Mouse (Mus musculus): ENCODE data around the gene Lat2.
"Not testable (repeated sequence)": the region's sequence is repeated elsewhere in the genome, so short reads cannot be mapped to it uniquely, and the experiment has no call there.

Gene Lat2

GRCm38 (mm10) chr5:134614802-134615201 is at the start of gene Lat2:
Gene Lat2 (minus strand): TSS chr5:134615025.
- in situ Hi-C loops (cut with MseI, MboI) = no loop called here

GRCm38 (mm10) chr5:134656708-134657107 is 41.9 kb upstream of the Lat2 start:
- in situ Hi-C loops (cut with MseI, MboI) = loop anchor here in 1 of 2 experiments (10.0 kb wide), 1 partner anchor 48 kb away; no protein-coding TSS in a partner anchor

- in situ Hi-C loops (cut with MseI, MboI) = loop anchor here in 1 of 2 experiments (10.0 kb wide), 1 partner anchor 53 kb away; no protein-coding TSS in a partner anchor
These were observed 37.2 kb upstream of the Lat2 start for GRCm38 (mm10) chr5:134652015-134652414.

- in situ Hi-C loops (cut with MseI, MboI) = loop anchor here in 1 of 2 experiments (10.0 kb wide), 1 partner anchor 54 kb away; no protein-coding TSS in a partner anchor
These were observed 36.1 kb upstream of the Lat2 start for GRCm38 (mm10) chr5:134650926-134651325.

GRCm38 (mm10) chr5:134648976-134649375 is 34.2 kb upstream of the Lat2 start:
- in situ Hi-C loops (cut with MseI, MboI) = not testable (repeated sequence)

GRCm38 (mm10) chr5:134647394-134647793 is 32.6 kb upstream of the Lat2 start:
- in situ Hi-C loops (cut with MseI, MboI) = no loop called here

GRCm38 (mm10) chr5:134646461-134646860 is 31.6 kb upstream of the Lat2 start:
- in situ Hi-C loops (cut with MseI, MboI) = no loop called here

GRCm38 (mm10) chr5:134644643-134645118 is 29.9 kb upstream of the Lat2 start:
- in situ Hi-C loops (cut with MseI, MboI) = no loop called here

- in situ Hi-C loops (cut with MseI, MboI) = no loop called here
These were observed 29.3 kb upstream of the Lat2 start for GRCm38 (mm10) chr5:134644121-134644520.

- in situ Hi-C loops (cut with MseI, MboI) = no loop called here
These were observed 25.5 kb upstream of the Lat2 start for GRCm38 (mm10) chr5:134640371-134640770.

GRCm38 (mm10) chr5:134639269-134639682 is 24.5 kb upstream of the Lat2 start, which contains the start of gene Eif4h:
Gene Eif4h (minus strand): TSS chr5:134639490.
- in situ Hi-C loops (cut with MseI, MboI) = no loop called here

GRCm38 (mm10) chr5:134638461-134639268 is 23.8 kb upstream of the Lat2 start:
- in situ Hi-C loops (cut with MseI, MboI) = no loop called here

GRCm38 (mm10) chr5:134637820-134638367 is 23.1 kb upstream of the Lat2 start:
- in situ Hi-C loops (cut with MseI, MboI) = no loop called here

- in situ Hi-C loops (cut with MseI, MboI) = no loop called here
These were observed 18.0 kb upstream of the Lat2 start for GRCm38 (mm10) chr5:134632841-134633240.

- in situ Hi-C loops (cut with MseI, MboI) = no loop called here
These were observed 16.0 kb upstream of the Lat2 start for GRCm38 (mm10) chr5:134630835-134631234.

- in situ Hi-C loops (cut with MseI, MboI) = no loop called here
These were observed 14.7 kb upstream of the Lat2 start for GRCm38 (mm10) chr5:134629508-134629907.

GRCm38 (mm10) chr5:134622069-134622468 is 7.2 kb upstream of the Lat2 start:
- in situ Hi-C loops (cut with MseI, MboI) = no loop called here

- in situ Hi-C loops (cut with MseI, MboI) = no loop called here
These were observed 6.3 kb upstream of the Lat2 start for GRCm38 (mm10) chr5:134621099-134621640.

GRCm38 (mm10) chr5:134620457-134620856 is 5.6 kb upstream of the Lat2 start:
- in situ Hi-C loops (cut with MseI, MboI) = no loop called here

- in situ Hi-C loops (cut with MseI, MboI) = no loop called here
These were observed 2.2 kb upstream of the Lat2 start for GRCm38 (mm10) chr5:134617071-134617470.

- in situ Hi-C loops (cut with MseI, MboI) = no loop called here
These were observed 955 bp upstream of the Lat2 start for GRCm38 (mm10) chr5:134615780-134616179.

- in situ Hi-C loops (cut with MseI, MboI) = no loop called here
These were observed 555 bp upstream of the Lat2 start for GRCm38 (mm10) chr5:134615380-134615779.

Measured in mouse trophoblast stem cell (cell line).